Mouse (Mus musculus): ENCODE results near the gene Crispld2. TPM values are rescaled to one million over a fixed set of nuclear protein-coding genes. Genes with fewer than 3 reads are reported as not detected.

Gene Crispld2
- polyA plus RNA-seq, 1 experiment from 2014 or later = 9.2 TPM

DNA sequence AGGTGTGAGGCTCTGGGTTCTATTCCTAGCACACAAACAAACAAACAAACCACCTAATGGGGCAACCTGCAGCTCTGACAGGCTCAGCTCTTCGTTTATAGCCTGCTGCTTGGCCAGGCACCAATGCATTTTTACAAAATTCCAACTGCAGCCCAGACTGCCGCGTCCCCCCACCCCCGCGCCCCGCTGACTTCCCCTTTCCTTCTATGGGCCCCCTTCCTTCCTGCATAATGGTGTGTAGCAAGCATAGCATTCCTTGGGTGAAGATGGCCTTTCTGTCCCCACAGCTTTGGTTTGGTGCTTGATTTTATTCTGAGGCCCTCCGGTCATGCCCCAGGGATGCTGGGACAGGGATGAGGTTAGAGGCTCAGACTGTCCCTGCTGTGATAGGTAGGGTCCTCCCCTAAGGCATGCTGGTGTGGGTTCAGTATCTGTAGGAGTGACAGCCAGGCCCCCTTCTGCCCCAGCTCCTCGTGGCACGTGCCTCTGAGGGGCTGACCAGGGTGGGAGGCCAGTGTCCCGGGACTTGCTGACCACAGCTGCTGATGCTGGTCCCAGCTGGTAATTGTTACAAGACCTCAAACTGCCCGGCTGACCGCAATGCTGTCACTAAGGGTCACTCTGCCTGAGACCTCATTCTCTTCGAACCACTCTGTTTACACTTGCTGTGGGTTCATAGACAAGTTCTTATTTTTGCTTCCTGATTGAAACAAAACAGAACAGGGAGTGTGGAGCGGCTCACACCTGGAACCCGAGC, 22.2 kb downstream of the Crispld2 start:
- Histone ChIP-seq H3K9me3 (ENCODE audit: control insufficient read depth) (no peaks in the 10 kb centered on the region), H3K27ac (ENCODE audit: low read depth, low read length) (no peak overlapping the region), H3K4me3 (ENCODE audit: low read depth, low read length) (no peak overlapping the region), H3K4me1 (replicated peaks; ENCODE audit: control insufficient read depth, insufficient read depth, low read length) (no peaks in the 10 kb centered on the region), H3K9ac (ENCODE audit: low read depth, low read length) (no peak overlapping the region), H3K36me3 (ENCODE audit: control insufficient read depth, insufficient read depth) (no peaks in the 10 kb centered on the region; the same call in 1 of the 2 replicates), H3K27me3 (replicated peaks; ENCODE audit: control insufficient read depth, insufficient read depth, low read length) (no peaks in the 10 kb centered on the region), H3K4me2 (replicated peaks; ENCODE audit: low read depth) (no peak overlapping the region)
- 55% methylated on average over 15 of the region's 15 CpGs for WGBS
- no peak for ATAC-seq
- TF ChIP-seq CTCF (IDR thresholded peaks at IDR 0.05; ENCODE audit: low read depth) = no peak

DNA sequence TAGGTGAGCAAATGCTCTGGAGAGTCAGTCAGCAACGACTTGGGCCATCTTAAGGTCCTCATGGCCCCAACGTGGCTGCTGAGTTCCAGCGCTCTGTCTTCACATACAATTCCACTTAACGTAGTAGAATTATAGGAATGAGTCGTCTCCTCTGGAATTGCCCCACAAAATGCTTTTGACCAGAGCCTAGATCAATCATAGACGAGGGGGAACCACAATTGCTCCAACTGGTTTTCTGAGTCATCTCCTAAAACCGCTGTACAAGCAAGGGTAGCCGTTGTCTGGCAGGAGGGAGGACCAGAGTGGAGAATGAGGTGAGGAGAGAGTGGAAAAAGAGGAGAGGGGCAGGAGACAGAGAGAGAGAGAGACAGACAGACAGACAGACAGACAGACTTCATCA, 23.7 kb downstream of the Crispld2 start:
- 81% methylated on average over 8 of the region's 8 CpGs for WGBS
- no peak for ATAC-seq
- no peak overlapping the region for H3K27ac ChIP-seq (ENCODE audit: low read depth, low read length)
- H3K4me2 ChIP-seq (replicated peaks; ENCODE audit: low read depth) = no peak overlapping the region
- H3K9ac ChIP-seq (ENCODE audit: low read depth, low read length) = no peak overlapping the region
- H3K36me3 ChIP-seq (ENCODE audit: control insufficient read depth, insufficient read depth) = no peaks in the 10 kb centered on the region; the same call in 1 of the 2 replicates
- H3K9me3 ChIP-seq (ENCODE audit: control insufficient read depth) = no peaks in the 10 kb centered on the region
- no peak for TF ChIP-seq CTCF (IDR thresholded peaks at IDR 0.05; ENCODE audit: low read depth)
- H3K27me3 ChIP-seq (replicated peaks; ENCODE audit: control insufficient read depth, insufficient read depth, low read length) = no peaks in the 10 kb centered on the region
- H3K4me3 ChIP-seq (ENCODE audit: low read depth, low read length) = no peak overlapping the region
- H3K4me1 ChIP-seq (replicated peaks; ENCODE audit: control insufficient read depth, insufficient read depth, low read length) = no peaks in the 10 kb centered on the region

DNA sequence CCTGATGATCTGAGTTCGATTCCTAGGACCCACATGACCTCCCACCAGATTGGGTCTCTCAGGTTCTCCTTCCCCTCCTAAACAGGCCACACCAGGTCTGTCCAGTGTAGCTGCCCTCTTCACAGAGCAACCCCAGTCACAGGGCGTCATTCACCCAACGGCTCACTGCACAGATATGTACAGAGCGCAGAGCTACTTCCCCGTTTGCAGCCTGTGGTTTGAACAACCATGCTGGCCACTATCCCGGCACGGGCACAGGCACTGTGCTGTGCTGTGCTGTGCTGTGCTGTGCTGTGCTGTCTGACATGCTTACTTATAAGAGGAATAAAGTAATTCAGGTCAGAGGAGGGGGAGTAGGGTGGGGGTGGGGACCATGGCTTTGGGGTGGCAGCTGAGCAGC, 24.2 kb downstream of the Crispld2 start:
- H3K4me3 ChIP-seq (ENCODE audit: low read depth, low read length) = no peak overlapping the region
- H3K36me3 ChIP-seq (ENCODE audit: control insufficient read depth, insufficient read depth) = no peaks in the 10 kb centered on the region; the same call in 1 of the 2 replicates
- H3K27ac ChIP-seq (ENCODE audit: low read depth, low read length) = no peak overlapping the region
- no peaks in the 10 kb centered on the region for H3K27me3 ChIP-seq (replicated peaks; ENCODE audit: control insufficient read depth, insufficient read depth, low read length)
- WGBS = 78% methylated on average over 7 of the region's 7 CpGs
- no peak for ATAC-seq
- H3K4me2 ChIP-seq (replicated peaks; ENCODE audit: low read depth) = no peak overlapping the region
- TF ChIP-seq CTCF (IDR thresholded peaks at IDR 0.05; ENCODE audit: low read depth) = no peak
- H3K9me3 ChIP-seq (ENCODE audit: control insufficient read depth) = no peaks in the 10 kb centered on the region
- no peaks in the 10 kb centered on the region for H3K4me1 ChIP-seq (replicated peaks; ENCODE audit: control insufficient read depth, insufficient read depth, low read length)
- no peak overlapping the region for H3K9ac ChIP-seq (ENCODE audit: low read depth, low read length)

DNA sequence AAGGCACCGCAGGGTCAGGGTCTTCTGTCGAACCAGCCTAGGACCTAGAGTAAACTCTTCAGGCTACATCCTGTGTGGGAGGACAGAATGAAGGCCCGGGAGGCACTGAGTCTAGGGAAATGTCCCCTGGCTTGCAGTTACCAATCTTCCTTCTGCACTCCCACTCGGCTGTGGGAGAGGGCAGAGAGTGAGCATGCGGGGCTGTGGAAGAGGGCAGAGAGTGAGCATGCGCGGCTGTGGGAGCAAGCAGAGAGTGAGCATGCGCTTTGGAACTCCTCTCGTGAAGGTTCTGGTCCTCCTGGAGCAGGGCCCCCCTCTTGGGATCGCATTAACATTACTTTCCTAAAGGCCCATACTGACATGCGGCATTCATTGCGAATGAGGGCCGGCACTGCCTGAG, 25.1 kb downstream of the Crispld2 start:
- Histone ChIP-seq H3K36me3 (ENCODE audit: control insufficient read depth, insufficient read depth) (no peaks in the 10 kb centered on the region; the same call in 1 of the 2 replicates), H3K27me3 (replicated peaks; ENCODE audit: control insufficient read depth, insufficient read depth, low read length) (no peaks in the 10 kb centered on the region), H3K4me1 (replicated peaks; ENCODE audit: control insufficient read depth, insufficient read depth, low read length) (no peaks in the 10 kb centered on the region), H3K9ac (ENCODE audit: low read depth, low read length) (no peak overlapping the region), H3K9me3 (ENCODE audit: control insufficient read depth) (no peaks in the 10 kb centered on the region), H3K27ac (ENCODE audit: low read depth, low read length) (no peak overlapping the region), H3K4me2 (replicated peaks; ENCODE audit: low read depth) (no peak overlapping the region), H3K4me3 (ENCODE audit: low read depth, low read length) (no peak overlapping the region)
- TF ChIP-seq CTCF (IDR thresholded peaks at IDR 0.05; ENCODE audit: low read depth) = no peak
- WGBS = 93% methylated on average over 13 of the region's 13 CpGs
- ATAC-seq = no peak

DNA sequence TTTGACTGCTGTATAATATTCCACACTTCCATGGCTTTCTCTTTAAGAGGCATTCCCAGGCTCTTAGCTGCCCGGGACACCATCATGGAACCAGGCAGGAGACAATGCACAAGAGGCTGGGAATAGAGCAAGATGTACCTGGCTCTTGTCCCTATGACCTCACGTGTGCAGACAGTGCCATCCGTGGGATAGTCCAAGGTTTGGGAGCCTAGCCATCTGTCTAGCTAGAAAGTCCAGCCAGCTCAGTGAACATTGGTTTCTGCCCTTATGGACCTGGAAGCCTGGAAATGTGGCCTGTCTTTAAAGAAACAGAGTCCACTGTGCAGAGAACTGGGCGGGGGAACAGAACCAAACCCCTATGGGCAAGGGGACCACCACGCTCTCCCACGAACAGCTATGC, 25.5 kb downstream of the Crispld2 start:
- Histone ChIP-seq H3K9me3 (ENCODE audit: control insufficient read depth) (no peaks in the 10 kb centered on the region), H3K9ac (ENCODE audit: low read depth, low read length) (no peak overlapping the region), H3K4me1 (replicated peaks; ENCODE audit: control insufficient read depth, insufficient read depth, low read length) (no peaks in the 10 kb centered on the region), H3K4me3 (ENCODE audit: low read depth, low read length) (no peak overlapping the region), H3K36me3 (ENCODE audit: control insufficient read depth, insufficient read depth) (no peaks in the 10 kb centered on the region; the same call in 1 of the 2 replicates), H3K27me3 (replicated peaks; ENCODE audit: control insufficient read depth, insufficient read depth, low read length) (no peaks in the 10 kb centered on the region), H3K27ac (ENCODE audit: low read depth, low read length) (no peak overlapping the region), H3K4me2 (replicated peaks; ENCODE audit: low read depth) (no peak overlapping the region)
- TF ChIP-seq CTCF (IDR thresholded peaks at IDR 0.05; ENCODE audit: low read depth) = no peak
- no peak for ATAC-seq
- 95% methylated on average over 6 of the region's 6 CpGs for WGBS

DNA sequence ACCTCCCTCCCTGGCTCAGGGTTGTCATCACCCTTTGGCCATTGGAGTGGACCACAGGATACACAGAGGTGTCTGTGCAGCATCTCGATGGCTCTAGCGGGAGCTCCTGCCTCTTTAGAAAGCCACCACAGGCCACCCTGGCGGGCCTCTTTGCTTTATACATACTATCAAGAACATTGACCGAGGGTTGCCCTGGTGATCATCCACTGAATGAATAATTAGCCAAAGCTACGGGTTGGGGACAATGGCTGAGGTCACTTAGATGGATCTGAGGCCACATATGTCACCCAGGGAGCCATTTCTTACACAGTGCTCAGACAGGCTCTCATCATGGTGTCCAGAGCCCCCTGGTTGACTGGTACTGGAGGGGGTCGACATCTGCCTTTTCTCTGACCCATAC, 26.1 kb downstream of the Crispld2 start:
- Histone ChIP-seq H3K4me3 (ENCODE audit: low read depth, low read length) (no peak overlapping the region), H3K9me3 (ENCODE audit: control insufficient read depth) (no peaks in the 10 kb centered on the region), H3K4me1 (replicated peaks; ENCODE audit: control insufficient read depth, insufficient read depth, low read length) (no peaks in the 10 kb centered on the region), H3K27me3 (replicated peaks; ENCODE audit: control insufficient read depth, insufficient read depth, low read length) (no peaks in the 10 kb centered on the region), H3K27ac (ENCODE audit: low read depth, low read length) (no peak overlapping the region), H3K36me3 (ENCODE audit: control insufficient read depth, insufficient read depth) (no peaks in the 10 kb centered on the region; the same call in 1 of the 2 replicates), H3K9ac (ENCODE audit: low read depth, low read length) (no peak overlapping the region), H3K4me2 (replicated peaks; ENCODE audit: low read depth) (no peak overlapping the region)
- TF ChIP-seq CTCF (IDR thresholded peaks at IDR 0.05; ENCODE audit: low read depth) = no peak
- 68% methylated on average over 6 of the region's 6 CpGs for WGBS
- no peak for ATAC-seq
